Mouse (Mus musculus): ENCODE measurements around the gene Gm20388. TPM values are rescaled to one million over a fixed set of nuclear protein-coding genes. Genes with fewer than 3 reads are reported as not detected.

The Gm20388 gene
- polyA plus RNA-seq, 1 experiment from 2014 or later, result not detected

DNA sequence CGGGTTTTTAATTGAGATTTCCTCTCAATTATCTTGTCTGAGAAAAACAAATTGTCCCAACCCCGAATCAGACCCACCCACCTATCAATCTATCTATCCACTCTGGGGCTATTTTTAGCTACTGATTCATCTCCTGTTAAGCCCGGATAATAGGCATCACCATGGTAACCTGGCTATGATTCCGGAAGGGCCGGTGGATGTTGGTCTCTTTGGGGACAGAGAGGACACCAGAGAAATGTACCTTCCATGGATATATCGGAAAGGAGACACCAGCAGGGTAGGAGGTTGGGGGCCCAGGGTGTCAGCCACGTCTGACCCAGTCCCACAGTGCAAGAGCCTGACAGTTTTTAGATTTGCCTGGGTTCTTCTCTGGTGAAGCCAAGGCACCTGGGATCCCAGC, 3224.8 kb downstream of the Gm20388 start:
- Histone ChIP-seq H3K36me3 (ENCODE audit: control insufficient read depth, insufficient read depth) (no peaks in the 10 kb centered on the region), H3K9me3 (ENCODE audit: control insufficient read depth) (no peaks in the 10 kb centered on the region), H3K27ac (ENCODE audit: low read depth, low read length) (no peak overlapping the region), H3K27me3 (replicated peaks; ENCODE audit: control insufficient read depth, insufficient read depth, low read length) (no peaks in the 10 kb centered on the region), H3K4me2 (replicated peaks; ENCODE audit: low read depth) (no peak overlapping the region), H3K9ac (ENCODE audit: low read depth, low read length) (no peak overlapping the region), H3K4me3 (ENCODE audit: low read depth, low read length) (no peak overlapping the region), H3K4me1 (replicated peaks; ENCODE audit: control insufficient read depth, insufficient read depth, low read length) (no peaks in the 10 kb centered on the region)
- no peak for TF ChIP-seq CTCF (IDR thresholded peaks at IDR 0.05; ENCODE audit: low read depth)
- 29% methylated on average over 7 of the region's 7 CpGs for WGBS
- no peak for ATAC-seq

DNA sequence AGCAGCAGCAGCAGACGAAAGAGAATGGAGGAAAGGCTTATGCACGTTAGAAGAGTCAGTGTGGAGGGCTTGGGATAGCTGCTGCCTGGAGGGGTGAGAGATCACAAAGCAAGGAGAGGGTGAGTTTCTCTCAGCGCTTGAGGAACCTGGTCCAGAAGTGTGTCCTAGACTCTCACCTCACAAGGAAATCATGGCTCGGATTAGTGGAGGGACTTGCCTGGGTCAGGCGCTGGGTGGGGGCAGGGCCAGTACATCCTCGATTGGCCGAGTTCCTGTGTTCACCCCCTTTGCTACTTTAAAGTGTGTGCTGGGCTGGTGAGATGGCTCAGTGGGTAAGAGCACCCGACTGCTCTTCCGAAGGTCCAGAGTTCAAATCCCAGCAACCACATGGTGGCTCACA, 3225.2 kb downstream of the Gm20388 start:
- no peaks in the 10 kb centered on the region for H3K36me3 ChIP-seq (ENCODE audit: control insufficient read depth, insufficient read depth)
- ATAC-seq, result no peak
- no peaks in the 10 kb centered on the region for H3K9me3 ChIP-seq (ENCODE audit: control insufficient read depth)
- 42% methylated on average over 9 of the region's 9 CpGs for WGBS
- no peak overlapping the region for H3K4me3 ChIP-seq (ENCODE audit: low read depth, low read length)
- no peak overlapping the region for H3K4me2 ChIP-seq (replicated peaks; ENCODE audit: low read depth)
- no peak overlapping the region for H3K9ac ChIP-seq (ENCODE audit: low read depth, low read length)
- H3K4me1 ChIP-seq (replicated peaks; ENCODE audit: control insufficient read depth, insufficient read depth, low read length), result no peaks in the 10 kb centered on the region
- no peak for TF ChIP-seq CTCF (IDR thresholded peaks at IDR 0.05; ENCODE audit: low read depth)
- no peak overlapping the region for H3K27ac ChIP-seq (ENCODE audit: low read depth, low read length)
- H3K27me3 ChIP-seq (replicated peaks; ENCODE audit: control insufficient read depth, insufficient read depth, low read length), result no peaks in the 10 kb centered on the region

DNA sequence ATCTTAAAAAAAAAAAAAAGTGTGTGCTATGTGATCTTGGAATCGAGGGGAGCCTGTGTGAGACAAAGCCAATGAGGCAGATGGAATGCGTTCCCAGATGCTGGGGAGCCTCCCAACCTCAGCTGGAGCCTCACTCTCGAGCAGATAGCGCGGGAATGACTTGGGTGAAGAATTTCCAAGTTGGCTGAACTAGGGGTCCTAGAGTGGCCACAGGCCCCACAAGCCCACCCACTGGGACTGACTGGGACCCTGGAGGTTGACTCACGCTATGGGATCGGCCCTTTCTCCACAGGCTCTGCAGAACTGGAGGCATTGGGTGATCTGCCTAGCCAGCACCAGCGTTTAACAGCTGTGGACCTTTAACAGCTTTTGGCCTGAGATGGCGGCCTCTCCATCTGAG, 3225.6 kb downstream of the Gm20388 start:
- Histone ChIP-seq H3K4me2 (replicated peaks; ENCODE audit: low read depth) (no peak overlapping the region), H3K27me3 (replicated peaks; ENCODE audit: control insufficient read depth, insufficient read depth, low read length) (no peaks in the 10 kb centered on the region), H3K4me3 (ENCODE audit: low read depth, low read length) (no peak overlapping the region), H3K27ac (ENCODE audit: low read depth, low read length) (no peak overlapping the region; the same call in 1 of the 2 replicates), H3K9ac (ENCODE audit: low read depth, low read length) (no peak overlapping the region), H3K4me1 (replicated peaks; ENCODE audit: control insufficient read depth, insufficient read depth, low read length) (no peaks in the 10 kb centered on the region), H3K36me3 (ENCODE audit: control insufficient read depth, insufficient read depth) (no peaks in the 10 kb centered on the region), H3K9me3 (ENCODE audit: control insufficient read depth) (no peaks in the 10 kb centered on the region)
- ATAC-seq, result no peak
- 74% methylated on average over 9 of the region's 9 CpGs for WGBS
- TF ChIP-seq CTCF (IDR thresholded peaks at IDR 0.05; ENCODE audit: low read depth), result no peak

DNA sequence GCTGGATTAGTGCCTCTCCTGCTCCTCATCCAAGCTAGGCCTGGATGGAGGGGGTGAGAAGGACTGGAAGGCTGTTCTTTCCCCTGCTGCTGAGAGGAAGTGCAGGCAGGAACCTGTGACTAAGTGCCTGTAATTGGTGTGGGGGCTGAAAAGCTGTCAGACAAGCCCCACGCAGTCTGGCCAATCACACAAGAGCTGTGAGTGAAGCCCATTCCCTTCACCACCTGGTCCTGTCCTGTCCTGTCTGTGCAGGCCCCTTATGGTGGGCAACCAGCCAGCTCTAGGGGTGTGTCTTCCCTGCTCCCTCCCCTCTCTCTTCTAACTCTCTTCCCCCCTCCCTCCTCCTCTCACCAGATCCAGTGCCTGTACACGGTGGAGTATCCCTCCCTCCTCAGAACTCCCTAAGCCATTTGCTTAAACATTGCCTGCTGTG, 3227.0 kb downstream of the Gm20388 start:
- H3K36me3 ChIP-seq (ENCODE audit: control insufficient read depth, insufficient read depth), result no peaks in the 10 kb centered on the region
- no peak overlapping the region for H3K4me2 ChIP-seq (replicated peaks; ENCODE audit: low read depth)
- H3K4me1 ChIP-seq (replicated peaks; ENCODE audit: control insufficient read depth, insufficient read depth, low read length), result no peaks in the 10 kb centered on the region
- no peak for TF ChIP-seq CTCF (IDR thresholded peaks at IDR 0.05; ENCODE audit: low read depth)
- no peaks in the 10 kb centered on the region for H3K27me3 ChIP-seq (replicated peaks; ENCODE audit: control insufficient read depth, insufficient read depth, low read length)
- no peak overlapping the region for H3K9ac ChIP-seq (ENCODE audit: low read depth, low read length)
- WGBS, result 30% methylated on average over 2 of the region's 2 CpGs
- no peak overlapping the region for H3K27ac ChIP-seq (ENCODE audit: low read depth, low read length)
- 0 out of 2 replicates have a peak, but pooled peaks have one; percentile 41 for ATAC-seq
- no peak overlapping the region for H3K4me3 ChIP-seq (ENCODE audit: low read depth, low read length)
- no peaks in the 10 kb centered on the region for H3K9me3 ChIP-seq (ENCODE audit: control insufficient read depth)

DNA sequence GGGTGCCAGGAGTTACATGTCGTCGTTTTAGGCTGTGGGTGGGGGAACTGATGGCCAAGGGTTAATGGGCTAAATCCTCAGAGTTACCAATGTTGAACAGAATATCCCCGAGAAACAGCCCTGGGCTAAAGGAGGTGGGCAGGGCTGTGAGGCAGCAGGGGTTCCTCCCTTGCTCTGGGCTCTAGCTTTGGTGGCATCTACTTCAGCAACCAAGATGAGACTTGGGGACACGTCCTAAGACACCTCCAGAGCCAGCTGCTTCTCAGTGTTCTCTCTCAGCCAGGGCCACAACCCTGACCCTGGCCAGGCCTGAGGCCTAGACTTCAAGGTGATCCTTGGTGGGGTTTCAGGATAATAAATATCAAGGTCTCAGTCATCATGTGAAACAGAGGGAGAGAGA, 3228.1 kb downstream of the Gm20388 start:
- no peaks in the 10 kb centered on the region for H3K36me3 ChIP-seq (ENCODE audit: control insufficient read depth, insufficient read depth)
- H3K4me1 ChIP-seq (replicated peaks; ENCODE audit: control insufficient read depth, insufficient read depth, low read length), result no peaks in the 10 kb centered on the region
- 66% methylated on average over 4 of the region's 4 CpGs for WGBS
- H3K9ac ChIP-seq (ENCODE audit: low read depth, low read length), result no peak overlapping the region
- TF ChIP-seq CTCF (IDR thresholded peaks at IDR 0.05; ENCODE audit: low read depth), result no peak
- no peak overlapping the region for H3K27ac ChIP-seq (ENCODE audit: low read depth, low read length)
- H3K27me3 ChIP-seq (replicated peaks; ENCODE audit: control insufficient read depth, insufficient read depth, low read length), result no peaks in the 10 kb centered on the region
- H3K9me3 ChIP-seq (ENCODE audit: control insufficient read depth), result no peaks in the 10 kb centered on the region
- no peak for ATAC-seq
- no peak overlapping the region for H3K4me2 ChIP-seq (replicated peaks; ENCODE audit: low read depth)
- no peak overlapping the region for H3K4me3 ChIP-seq (ENCODE audit: low read depth, low read length)

DNA sequence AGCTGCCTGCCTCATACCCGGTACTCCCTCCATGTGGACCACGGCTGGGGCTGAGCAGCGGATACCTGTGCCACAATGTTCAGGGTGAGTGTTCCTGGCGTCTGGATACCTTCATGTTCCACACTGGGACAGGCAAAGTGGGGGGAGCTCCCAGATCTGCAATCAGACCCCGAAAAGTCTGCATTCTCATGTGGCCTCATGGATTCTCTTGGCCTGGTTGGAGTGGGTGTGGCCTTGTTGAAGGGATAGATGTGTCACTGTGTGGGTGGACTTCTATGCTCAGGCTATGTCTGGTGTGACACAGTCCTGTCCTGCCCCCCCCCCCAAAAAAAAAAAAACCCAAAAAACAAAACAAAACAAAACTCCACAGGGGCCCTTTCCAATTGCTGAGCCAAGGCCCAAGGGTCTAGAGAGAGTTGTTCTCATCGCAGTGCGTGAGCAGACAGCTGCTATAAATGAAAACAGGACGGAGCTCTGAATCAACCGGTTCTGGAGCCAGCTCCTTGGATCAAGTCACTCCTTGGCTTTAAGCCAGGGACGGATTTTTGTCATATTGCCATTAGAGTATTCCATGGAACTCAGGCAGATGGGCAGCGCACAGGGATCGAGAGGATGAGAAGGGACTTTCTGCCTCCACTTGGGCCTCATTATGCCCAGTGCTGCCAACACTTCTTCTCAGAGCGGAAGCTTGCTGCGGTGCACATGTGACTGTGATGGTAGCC, 3231.3 kb downstream of the Gm20388 start:
- Histone ChIP-seq H3K4me3 (ENCODE audit: low read depth, low read length) (no peak overlapping the region), H3K4me2 (replicated peaks; ENCODE audit: low read depth) (no peak overlapping the region), H3K9ac (ENCODE audit: low read depth, low read length) (no peak overlapping the region), H3K4me1 (replicated peaks; ENCODE audit: control insufficient read depth, insufficient read depth, low read length) (no peaks in the 10 kb centered on the region), H3K36me3 (ENCODE audit: control insufficient read depth, insufficient read depth) (no peaks in the 10 kb centered on the region), H3K9me3 (ENCODE audit: control insufficient read depth) (no peaks in the 10 kb centered on the region), H3K27ac (ENCODE audit: low read depth, low read length) (peak overlapping the region; percentile 46), H3K27me3 (replicated peaks; ENCODE audit: control insufficient read depth, insufficient read depth, low read length) (no peaks in the 10 kb centered on the region)
- ATAC-seq, result no peak
- WGBS, result 64% methylated on average over 14 of the region's 14 CpGs
- no peak for TF ChIP-seq CTCF (IDR thresholded peaks at IDR 0.05; ENCODE audit: low read depth)
